Mouse (Mus musculus) ovary, adult 18-20 months (tissue): ENCODE results near the gene Vmn1r90.
"Not testable (repeated sequence)": the region's sequence is repeated elsewhere in the genome, so short reads cannot be mapped to it uniquely, and the experiment has no call there.

Experiments
- DNase-seq: peaks from one replicate; pipeline ENCODE4 v3.0.0; 2022; ENCODE audit warnings: low spot score, mixed read lengths

Gene Vmn1r90

GRCm38 (mm10) chr7:14563406-14563805 is at the start of gene Vmn1r90:
Vmn1r90 (minus strand) TSS chr7:14563506.
- no peak for DNase-seq

GRCm38 (mm10) chr7:14593009-14593408 is 29.7 kb upstream of the Vmn1r90 start:
- not testable (repeated sequence) for DNase-seq

- no peak for DNase-seq
Measured at GRCm38 (mm10) chr7:14552284-14552683, 11.0 kb downstream of the Vmn1r90 start.

DNA sequence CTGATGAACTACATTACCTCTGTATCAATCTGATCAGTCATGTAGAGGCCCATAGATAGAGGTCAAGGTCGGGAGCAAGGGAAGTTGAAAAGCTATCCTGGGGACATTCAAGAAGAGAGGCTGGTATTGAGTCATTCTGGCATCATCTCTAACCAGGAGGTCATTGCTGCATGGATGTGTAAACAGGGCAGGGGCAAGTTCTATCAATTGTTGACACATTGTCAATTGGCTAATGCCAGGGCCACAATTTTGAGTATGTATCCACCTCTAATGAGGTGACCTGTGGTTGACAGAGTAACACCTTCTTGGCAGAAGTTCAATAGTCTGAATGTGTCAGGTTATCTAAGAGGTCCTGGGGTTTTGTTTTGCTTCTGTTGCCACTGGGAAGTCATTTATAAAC is 38.0 kb downstream of the Vmn1r90 start:
- DNase-seq: no peak

DNA sequence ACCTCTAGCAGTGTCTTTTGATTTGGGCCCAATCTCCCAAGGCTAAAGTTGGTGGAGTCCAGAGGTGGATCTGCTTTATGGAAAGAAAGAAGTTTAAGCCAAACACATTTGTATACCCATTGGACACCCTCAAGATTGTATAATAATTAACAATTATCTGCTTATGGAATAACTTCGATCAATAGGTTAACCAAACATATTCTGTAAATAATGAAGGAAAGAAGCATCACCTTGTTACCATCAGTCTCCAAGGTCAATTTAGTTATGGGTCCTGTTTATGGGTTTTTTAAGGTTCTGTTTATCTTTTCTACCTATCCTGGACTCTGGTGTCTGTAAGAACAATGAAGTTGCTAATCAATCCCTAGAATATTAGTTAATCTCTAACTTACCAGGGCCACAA is 40.7 kb downstream of the Vmn1r90 start:
- DNase-seq: no peak

- no peak for DNase-seq
Measured at GRCm38 (mm10) chr7:14518301-14518700, 45.0 kb downstream of the Vmn1r90 start.
